Mouse (Mus musculus) forebrain, embryonic 13.5 days (tissue): Measurements from ENCODE around the gene Ankrd61. TPM values are rescaled to one million over a fixed set of nuclear protein-coding genes. Genes with fewer than 3 reads are reported as not detected.

Source experiments
- ATAC-seq: fragments of 200-750 bp; cut with Nextera tagmentation; 2 replicates; pipeline ENCODE4 v1.8.0; 2017
- H3K27ac ChIP-seq: fragments of 300-500 bp; sonication (generic); 2 replicates; pipeline ENCODE4 v1.5.1; 2015; ENCODE audit warnings: inconsistent platforms, mild to moderate bottlenecking, moderate library complexity
- H3K27me3 ChIP-seq: fragments of 300-500 bp; sonication (generic); 2 replicates; pipeline ENCODE4 v1.6.1; 2015; ENCODE audit warnings: mild to moderate bottlenecking, inconsistent platforms
- H3K36me3 ChIP-seq: fragments of 300-500 bp; sonication (generic); 2 replicates; pipeline ENCODE4 v1.6.1; 2015; ENCODE audit warnings: mild to moderate bottlenecking, inconsistent platforms; ENCODE audit not compliant: poor library complexity, severe bottlenecking
- H3K4me1 ChIP-seq: fragments of 300-500 bp; sonication (generic); 2 replicates; pipeline ENCODE4 v1.6.1; 2015; ENCODE audit warnings: inconsistent platforms
- H3K4me2 ChIP-seq: fragments of 300-500 bp; sonication (generic); 2 replicates; pipeline ENCODE4 v1.6.1; 2015; ENCODE audit warnings: inconsistent platforms, mild to moderate bottlenecking, moderate library complexity
- H3K4me3 ChIP-seq: fragments of 300-500 bp; sonication (generic); 2 replicates; pipeline ENCODE4 v1.5.1; 2015; ENCODE audit warnings: mild to moderate bottlenecking, inconsistent platforms
- H3K9ac ChIP-seq: fragments of 300-500 bp; sonication (generic); 2 replicates; pipeline ENCODE4 v1.6.1; 2015; ENCODE audit warnings: mild to moderate bottlenecking, inconsistent platforms
- H3K9me3 ChIP-seq: fragments of 300-500 bp; sonication (generic); replicated peaks from 2 replicates; pipeline ENCODE4 v1.6.1; 2016; ENCODE audit warnings: inconsistent platforms
- WGBS: fragments of 180-500 bp; shearing (Covaris S2); methylation state at CpG from one replicate; pipeline ENCODE4 v1.1.7; 2015; 5-methylcytosine and 5-hydroxymethylcytosine counted together
- polyA plus RNA-seq: library from polyadenylated mRNA; unstranded; fragments of >200 nt; fragmentation: Nextera tagmentation; extraction: Ambion mirVana; gene quantifications from 2 replicates; pipeline ENCODE4 v1.2.1, GENCODE M21; 2015

The Ankrd61 gene
- 0.20 and 0.52 TPM in 2 replicates for polyA plus RNA-seq

DNA sequence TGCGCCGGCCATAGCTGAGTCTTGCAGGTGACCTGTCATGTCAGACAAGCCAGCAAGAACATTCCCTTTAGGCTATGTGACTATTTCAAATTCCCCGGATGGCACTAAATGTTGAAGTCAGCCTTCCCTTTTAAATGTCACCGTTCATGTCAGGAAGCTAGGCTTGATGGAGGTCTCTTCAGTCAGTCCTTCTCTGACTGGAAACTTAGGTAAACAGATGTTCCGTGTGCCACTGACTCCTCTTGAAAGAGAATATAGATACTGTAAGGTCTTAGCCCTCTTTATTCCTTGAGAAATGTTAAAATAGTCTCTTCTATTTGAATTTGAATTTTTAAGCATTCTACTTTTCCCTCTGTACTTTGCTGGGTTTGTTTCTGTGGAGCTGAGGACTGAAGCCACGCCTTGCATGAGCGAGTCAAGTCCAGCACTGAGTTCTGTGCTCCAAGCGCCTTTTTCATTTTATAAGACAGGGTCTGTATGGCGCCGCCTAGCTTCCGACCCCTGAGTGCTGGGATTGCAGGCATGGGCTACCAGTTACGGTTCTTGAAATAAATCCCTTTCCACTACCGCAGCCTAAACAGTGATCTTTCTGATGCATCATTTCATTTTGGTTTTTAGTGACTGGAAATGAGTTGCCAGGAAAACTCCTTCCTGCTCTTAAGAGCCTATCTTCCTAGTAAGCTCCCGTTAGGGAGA is at the start of gene Ankrd61:
Ankrd61 (minus strand) TSS at position 51 of the 696 bp plus-strand sequence.
- ATAC-seq = no peak
- no peak within 1 kb of the TSS for H3K27ac ChIP-seq
- H3K9me3 ChIP-seq = no peaks in the 10 kb centered on the region
- no peak within 1 kb of the TSS for H3K4me2 ChIP-seq
- no peak within 1 kb of the TSS for H3K4me3 ChIP-seq
- 89% methylated on average over 14 of the region's 14 CpGs for WGBS
- no peak within 1 kb of the TSS for H3K9ac ChIP-seq
- H3K4me1 ChIP-seq = no peaks in the 10 kb centered on the region
- H3K27me3 ChIP-seq = no peaks in the 10 kb centered on the region
- peaks cover 84% of the 10 kb centered on the region for H3K36me3 ChIP-seq

- Histone ChIP-seq H3K27me3 (no peaks in the 10 kb centered on the region), H3K9me3 (no peaks in the 10 kb centered on the region), H3K36me3 (no peaks in the 10 kb centered on the region), H3K27ac (peak overlapping the region; percentile 36), H3K4me2 (no peak overlapping the region), H3K4me3 (no peak overlapping the region), H3K9ac (no peak overlapping the region), H3K4me1 (no peaks in the 10 kb centered on the region)
- 84% methylated on average over 14 of the region's 14 CpGs for WGBS
- no peak for ATAC-seq
Measured at GRCm38 (mm10) chr5:143943231-143944125, 46.0 kb upstream of the Ankrd61 start.

- WGBS = 21% methylated on average over 9 of the region's 10 CpGs
- no peak overlapping the region for H3K27ac ChIP-seq
- ATAC-seq = no peak
Measured at GRCm38 (mm10) chr5:143941588-143941987, 44.1 kb upstream of the Ankrd61 start.

DNA sequence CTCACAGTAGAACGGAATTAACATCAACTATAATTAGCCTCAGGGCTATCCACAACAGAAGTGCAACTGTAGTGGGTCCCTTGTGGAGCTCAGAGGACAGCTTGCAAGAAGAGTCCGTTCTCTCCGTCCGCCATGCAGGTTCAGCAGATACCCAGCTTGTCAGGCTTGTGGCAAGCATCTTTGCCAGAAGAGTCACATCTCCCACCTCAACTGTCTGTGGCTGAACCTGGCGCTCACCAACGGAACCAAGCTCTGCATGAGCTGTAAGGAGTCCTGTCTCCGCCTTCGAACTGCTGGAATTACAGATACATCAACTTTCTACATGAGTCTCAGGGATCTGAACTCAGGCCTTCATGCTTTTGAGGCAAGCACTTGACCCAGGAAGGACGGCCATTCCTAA is 38.7 kb upstream of the Ankrd61 start:
- Histone ChIP-seq H3K36me3 (peaks cover 12% of the 10 kb centered on the region; the same call in 1 of the 2 replicates), H3K27me3 (no peaks in the 10 kb centered on the region), H3K4me1 (0 out of 2 replicates have a peak, but pooled peaks cover 4% of the 10 kb centered on the region), H3K4me2 (no peak overlapping the region), H3K9ac (no peak overlapping the region), H3K4me3 (no peak overlapping the region), H3K27ac (no peak overlapping the region), H3K9me3 (no peaks in the 10 kb centered on the region)
- 85% methylated on average over 9 of the region's 9 CpGs for WGBS
- ATAC-seq = no peak

More at GRCm38 (mm10) chr5:143941588-143941987, 44.1 kb upstream of the Ankrd61 start:
- H3K4me1 ChIP-seq = no peaks in the 10 kb centered on the region
- no peak overlapping the region for H3K4me2 ChIP-seq
- H3K9ac ChIP-seq = no peak overlapping the region
- H3K27me3 ChIP-seq = no peaks in the 10 kb centered on the region
- no peaks in the 10 kb centered on the region for H3K9me3 ChIP-seq
- H3K36me3 ChIP-seq = no peaks in the 10 kb centered on the region
- no peak overlapping the region for H3K4me3 ChIP-seq

- no peak for ATAC-seq
- H3K4me2 ChIP-seq = no peak overlapping the region
- H3K9me3 ChIP-seq = no peaks in the 10 kb centered on the region
- WGBS = 91% methylated on average over 1 of the region's 1 CpGs
- no peak overlapping the region for H3K9ac ChIP-seq
- H3K27ac ChIP-seq = no peak overlapping the region
- H3K4me1 ChIP-seq = 0 out of 2 replicates have a peak, but pooled peaks cover 4% of the 10 kb centered on the region
- H3K36me3 ChIP-seq = peaks cover 34% of the 10 kb centered on the region
- H3K4me3 ChIP-seq = no peak overlapping the region
- no peaks in the 10 kb centered on the region for H3K27me3 ChIP-seq
Measured at GRCm38 (mm10) chr5:143933875-143934274, 36.4 kb upstream of the Ankrd61 start.

- 87% methylated on average over 11 of the region's 11 CpGs for WGBS
- H3K27me3 ChIP-seq = no peaks in the 10 kb centered on the region
- H3K36me3 ChIP-seq = peaks cover 38% of the 10 kb centered on the region
- no peak overlapping the region for H3K4me3 ChIP-seq
- H3K9me3 ChIP-seq = no peaks in the 10 kb centered on the region
- no peak overlapping the region for H3K4me2 ChIP-seq
- H3K9ac ChIP-seq = no peak overlapping the region
- H3K27ac ChIP-seq = no peak overlapping the region
- 0 out of 2 replicates have a peak, but pooled peaks cover 4% of the 10 kb centered on the region for H3K4me1 ChIP-seq
- ATAC-seq = no peak
Measured at GRCm38 (mm10) chr5:143933414-143933813, 35.9 kb upstream of the Ankrd61 start.

GRCm38 (mm10) chr5:143932831-143933230 is 35.3 kb upstream of the Ankrd61 start, which contains the start of gene Rsph10b:
Gene Rsph10b, plus strand, starts transcription at chr5:143933035.
- Histone ChIP-seq H3K27me3 (no peaks in the 10 kb centered on the region), H3K4me1 (0 out of 2 replicates have a peak, but pooled peaks cover 4% of the 10 kb centered on the region), H3K9ac (no peak within 1 kb of the TSS), H3K4me2 (peak within 1 kb of the TSS; percentile 30), H3K9me3 (no peaks in the 10 kb centered on the region), H3K36me3 (peaks cover 44% of the 10 kb centered on the region), H3K27ac (no peak within 1 kb of the TSS), H3K4me3 (no peak within 1 kb of the TSS)
- ATAC-seq = no peak
- 11% methylated on average over 8 of the region's 8 CpGs for WGBS

DNA sequence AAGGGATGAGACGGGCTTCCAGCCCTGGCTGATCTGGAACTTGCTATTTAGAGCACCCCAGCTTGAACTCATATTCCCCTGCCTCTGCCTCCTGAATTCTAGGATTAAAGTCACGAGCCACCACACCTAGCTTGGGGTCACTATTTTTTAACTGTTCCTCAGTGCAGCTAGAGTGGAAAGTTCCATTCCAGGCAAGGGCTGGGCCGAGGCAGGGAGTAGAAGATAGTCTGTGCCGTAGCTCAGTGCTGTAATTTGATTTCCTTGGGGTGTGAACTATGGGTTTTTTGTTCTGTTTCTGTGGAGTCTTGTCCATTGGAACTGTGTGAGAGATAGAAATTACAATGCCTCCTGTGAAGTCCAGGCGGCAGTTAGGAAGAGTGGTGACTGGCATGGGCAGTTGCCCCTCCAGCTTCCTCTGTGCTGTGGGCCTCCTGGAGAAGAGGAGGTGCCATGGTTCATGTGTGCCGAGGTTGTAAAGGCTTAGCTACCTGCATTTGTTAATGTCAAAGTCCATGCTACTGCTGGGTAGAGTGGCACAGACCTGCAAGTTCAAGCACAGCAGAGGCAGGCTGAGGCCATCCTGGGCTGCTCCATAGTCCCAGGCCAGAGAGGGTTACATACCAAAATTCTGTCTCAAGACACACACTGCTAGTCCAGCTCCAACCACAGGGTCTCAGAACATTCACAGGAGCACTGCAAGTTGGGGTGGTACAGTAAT is 34.5 kb upstream of the Ankrd61 start:
- no peaks in the 10 kb centered on the region for H3K9me3 ChIP-seq
- 85% methylated on average over 6 of the region's 6 CpGs for WGBS
- H3K4me3 ChIP-seq = no peak overlapping the region
- H3K4me1 ChIP-seq = 0 out of 2 replicates have a peak, but pooled peaks cover 4% of the 10 kb centered on the region
- ATAC-seq = no peak
- peaks cover 44% of the 10 kb centered on the region for H3K36me3 ChIP-seq
- H3K4me2 ChIP-seq = no peak overlapping the region
- no peak overlapping the region for H3K27ac ChIP-seq
- H3K9ac ChIP-seq = no peak overlapping the region
- H3K27me3 ChIP-seq = no peaks in the 10 kb centered on the region

DNA sequence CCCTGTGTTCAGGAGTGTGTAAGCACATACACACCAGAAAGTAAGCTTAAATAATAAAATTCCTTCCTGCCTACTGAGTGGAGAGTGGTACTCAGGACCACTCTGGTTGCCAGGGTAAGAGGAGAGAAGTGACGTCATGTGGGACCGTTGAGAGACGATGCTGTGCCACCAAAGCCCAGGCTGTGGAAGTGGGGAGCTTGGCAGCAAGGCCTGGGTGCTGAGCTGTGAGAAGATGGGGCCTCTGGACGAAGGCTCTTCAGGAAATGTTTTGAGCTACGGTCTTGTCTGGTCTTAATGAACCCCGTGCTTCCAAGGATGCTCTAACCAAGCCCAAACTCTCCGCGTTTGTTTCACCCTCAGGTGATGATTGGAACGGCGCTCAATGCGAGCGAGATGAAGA is 33.2 kb upstream of the Ankrd61 start:
- Histone ChIP-seq H3K27ac (no peak overlapping the region), H3K4me3 (no peak overlapping the region), H3K9ac (no peak overlapping the region), H3K4me2 (no peak overlapping the region), H3K9me3 (no peaks in the 10 kb centered on the region), H3K27me3 (no peaks in the 10 kb centered on the region), H3K36me3 (peaks cover 58% of the 10 kb centered on the region), H3K4me1 (0 out of 2 replicates have a peak, but pooled peaks cover 4% of the 10 kb centered on the region)
- no peak for ATAC-seq
- 96% methylated on average over 12 of the region's 12 CpGs for WGBS

DNA sequence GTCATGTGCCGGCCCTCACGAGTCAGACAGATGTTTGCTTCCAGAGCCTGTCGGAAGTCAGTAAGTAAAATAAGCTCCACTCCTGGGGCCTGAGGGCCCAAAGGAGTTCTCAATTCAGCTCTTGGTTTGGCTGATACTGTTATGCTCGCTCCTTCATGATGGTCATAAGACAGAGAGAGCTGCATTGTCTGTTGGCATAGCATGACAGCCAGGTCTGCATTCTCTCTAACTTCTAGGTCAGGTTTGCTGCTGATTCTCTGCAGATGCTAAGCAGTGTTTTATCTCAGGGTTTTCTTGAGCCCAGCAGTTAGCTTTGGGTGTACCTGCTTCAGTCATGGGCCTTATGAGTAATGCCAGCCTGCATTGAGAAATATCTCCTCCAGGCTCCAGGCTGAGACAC is 31.8 kb upstream of the Ankrd61 start:
- Histone ChIP-seq H3K27me3 (no peaks in the 10 kb centered on the region), H3K9ac (no peak overlapping the region), H3K36me3 (peaks cover 72% of the 10 kb centered on the region), H3K4me3 (no peak overlapping the region), H3K4me2 (no peak overlapping the region), H3K4me1 (0 out of 2 replicates have a peak, but pooled peaks cover 4% of the 10 kb centered on the region), H3K9me3 (no peaks in the 10 kb centered on the region), H3K27ac (no peak overlapping the region)
- WGBS = 94% methylated on average over 4 of the region's 4 CpGs
- ATAC-seq = no peak

GRCm38 (mm10) chr5:143927875-143928274 is 30.4 kb upstream of the Ankrd61 start, which contains the start of gene Gm42421:
Gene Gm42421, plus strand, starts transcription at chr5:143928175.
- ATAC-seq = no peak
- Histone ChIP-seq H3K9me3 (no peaks in the 10 kb centered on the region), H3K4me2 (no peak within 1 kb of the TSS), H3K27ac (no peak within 1 kb of the TSS), H3K27me3 (no peaks in the 10 kb centered on the region), H3K36me3 (peaks cover 85% of the 10 kb centered on the region), H3K9ac (no peak within 1 kb of the TSS), H3K4me3 (no peak within 1 kb of the TSS), H3K4me1 (0 out of 2 replicates have a peak, but pooled peaks cover 2% of the 10 kb centered on the region)
- WGBS = 95% methylated on average over 8 of the region's 8 CpGs
